Mouse (Mus musculus) ES-Bruce4 (cell line): Measurements from ENCODE around the gene Ncor2.

Experiments used
- CTCF ChIP-seq: IDR thresholded peaks from one replicate; pipeline ENCODE4 v1.8.1; 2011; ENCODE audit warnings: low read depth, low read length
- POLR2A ChIP-seq: IDR thresholded peaks from one replicate; pipeline ENCODE4 v1.8.1; 2011; ENCODE audit warnings: low read length; ENCODE audit not compliant: insufficient read depth

- TF ChIP-seq CTCF (no peak), POLR2A (no peak)
Measured at GRCm38 (mm10) chr5:125127920-125128319, 51.1 kb downstream of the Ncor2 start.
